Mouse (Mus musculus) adrenal gland, adult 18-20 months (tissue): ENCODE data around the gene Bckdk. TPM values are rescaled to one million over a fixed set of nuclear protein-coding genes. Genes with fewer than 3 reads are reported as not detected.

Experiments used
- DNase-seq, 2 experiments: peaks; one replicate each; pipeline ENCODE4 v3.0.0; 2021 to 2022; ENCODE audit warnings: low spot score in 2 of 2
- long read RNA-seq, 2 experiments: library from polyadenylated mRNA; stranded (forward); transcript quantifications; one replicate each; pipeline ENCODE4 v2.0.0; 2021
- total RNA-seq, 2 experiments: library from RNA; stranded (reverse); gene quantifications; 1 replicate in 1 of 2; 2 replicates in 1 of 2; pipeline ENCODE4 v1.2.3; 2021

Bckdk gene
- total RNA-seq = 100 to 1,000 TPM in 1 of 2 experiments, 10 to 100 TPM in 1; 97.1 to 109 TPM
- long read RNA-seq, experiment 1, transcript Bckdk-201 (12 exons, 3,405 nt) = major isoform, 114 of 134 reads
- long read RNA-seq, experiment 1, partial matches to known transcripts = 7 of 134 reads
- long read RNA-seq, experiment 1, other reads (novel, unspliced or antisense) = 13 of 134 reads
- long read RNA-seq, experiment 2, transcript Bckdk-201 (12 exons, 3,405 nt) = major isoform, 216 of 278 reads
- long read RNA-seq, experiment 2, partial matches to known transcripts = 44 of 278 reads
- long read RNA-seq, experiment 2, other reads (novel, unspliced or antisense) = 18 of 278 reads

GRCm38 (mm10) chr7:127903971-127904796 lies at the start of gene Bckdk:
TSS of gene Bckdk (plus strand) at chr7:127904082.
- DNase-seq = peak; percentile 70

GRCm38 (mm10) chr7:127858258-127858657 lies 45.6 kb upstream of the Bckdk start:
- DNase-seq = no peak

GRCm38 (mm10) chr7:127866434-127866833 lies 37.4 kb upstream of the Bckdk start:
- no peak for DNase-seq

GRCm38 (mm10) chr7:127867641-127868040 lies 36.2 kb upstream of the Bckdk start:
- DNase-seq = no peak

- DNase-seq = no peak
These were observed 34.6 kb upstream of the Bckdk start for GRCm38 (mm10) chr7:127869149-127869810.

- no peak for DNase-seq
These were observed 33.6 kb upstream of the Bckdk start for GRCm38 (mm10) chr7:127870136-127870821.

GRCm38 (mm10) chr7:127874812-127875626 lies 28.9 kb upstream of the Bckdk start:
- no peak for DNase-seq

- DNase-seq = peak; percentile 82
These were observed 28.3 kb upstream of the Bckdk start for GRCm38 (mm10) chr7:127875627-127876001.

GRCm38 (mm10) chr7:127876041-127876466 lies 27.8 kb upstream of the Bckdk start, which contains the start of gene Zfp646:
TSS of gene Zfp646 (plus strand) at chr7:127876221.
- peak; percentile 69 to 70 for DNase-seq

- peak; percentile 84 to 86 for DNase-seq
These were observed 27.2 kb upstream of the Bckdk start, which contains the start of gene Zfp668 for GRCm38 (mm10) chr7:127876467-127877348. TSS of gene Zfp668 (minus strand) at chr7:127876828.

- DNase-seq = no peak
These were observed 24.6 kb upstream of the Bckdk start for GRCm38 (mm10) chr7:127879301-127879700.

- DNase-seq = no peak
These were observed 23.5 kb upstream of the Bckdk start for GRCm38 (mm10) chr7:127880431-127880830.

GRCm38 (mm10) chr7:127885951-127886350 lies 17.9 kb upstream of the Bckdk start:
- no peak for DNase-seq

GRCm38 (mm10) chr7:127886551-127886950 lies 17.3 kb upstream of the Bckdk start:
- no peak for DNase-seq

- DNase-seq = no peak
These were observed 16.7 kb upstream of the Bckdk start for GRCm38 (mm10) chr7:127887191-127887590.

GRCm38 (mm10) chr7:127887781-127888180 lies 16.1 kb upstream of the Bckdk start:
- DNase-seq = no peak

GRCm38 (mm10) chr7:127888821-127889220 lies 15.1 kb upstream of the Bckdk start:
- no peak for DNase-seq

- DNase-seq = no peak
These were observed 13.1 kb upstream of the Bckdk start, which contains the start of gene Prss53 for GRCm38 (mm10) chr7:127890798-127891197. TSS of gene Prss53 (minus strand) at chr7:127890970.

GRCm38 (mm10) chr7:127894480-127894879 lies 9.4 kb upstream of the Bckdk start:
- no peak for DNase-seq
